Mouse (Mus musculus) heart, adult 2 months (tissue): ENCODE results near the gene Rfpl4.

Source experiments
- CTCF ChIP-seq: fragments of 200-600 bp; IDR thresholded peaks from 2 replicates; pipeline ENCODE4 v1.8.1; 2022; ENCODE audit warnings: antibody characterized with exemption, mild to moderate bottlenecking, moderate library complexity
- POLR2A ChIP-seq: fragments of 200-500 bp; IDR thresholded peaks from 2 replicates; pipeline ENCODE4 v1.6.1; 2011; ENCODE audit warnings: mild to moderate bottlenecking, low read depth, low read length, control low read depth; ENCODE audit not compliant: insufficient read depth

GRCm38 (mm10) chr7:5062360-5063001 lies 54.3 kb downstream of the Rfpl4 start:
- TF ChIP-seq CTCF (no peak), POLR2A (no peak; the same call in 1 of the 2 replicates)
